Mouse (Mus musculus): ENCODE measurements around the gene Mrpl46.

- no peak for TF ChIP-seq CTCF (IDR thresholded peaks at IDR 0.05; ENCODE audit: borderline replicate concordance, control insufficient read depth, extremely low read depth, insufficient read depth, low read length, poor library complexity)
- no peak for TF ChIP-seq POLR2A (IDR thresholded peaks at IDR 0.05; ENCODE audit: control insufficient read depth, extremely low read depth, insufficient read depth, low read length, poor library complexity)
These were observed 18.1 kb downstream of the Mrpl46 start for GRCm38 (mm10) chr7:78765215-78765631.
